Mouse (Mus musculus) WW6 (cell line): Measurements from ENCODE around the gene 1700012B07Rik.

Experiments used
- DNase-seq: peaks from one replicate; pipeline ENCODE4 v3.0.0-alpha.2; 2013; ENCODE audit warnings: low read depth, low spot score

1700012B07Rik gene

DNA sequence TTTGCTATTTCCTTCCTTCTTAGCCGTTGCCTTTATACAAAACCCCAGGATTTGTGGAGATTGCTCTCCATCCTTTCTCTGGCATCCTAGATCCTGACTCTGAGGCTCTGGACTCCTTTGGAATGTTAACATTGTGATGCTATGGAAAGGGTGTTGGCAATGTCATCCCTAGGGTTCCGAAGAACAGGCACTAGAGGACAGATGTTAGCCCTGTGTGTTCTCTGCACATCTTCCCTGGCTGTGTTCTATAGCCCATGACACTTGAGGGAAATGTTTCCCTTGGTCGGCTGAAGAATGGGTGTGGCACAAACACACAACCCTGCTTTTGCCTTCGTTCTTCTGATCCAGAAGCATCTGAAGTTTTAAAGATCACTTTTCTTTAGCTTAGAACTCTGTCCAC lies at the start of gene 1700012B07Rik:
Gene 1700012B07Rik (minus strand): TSS at position 101 of the 400 bp plus-strand sequence.
- no peak for DNase-seq

DNA sequence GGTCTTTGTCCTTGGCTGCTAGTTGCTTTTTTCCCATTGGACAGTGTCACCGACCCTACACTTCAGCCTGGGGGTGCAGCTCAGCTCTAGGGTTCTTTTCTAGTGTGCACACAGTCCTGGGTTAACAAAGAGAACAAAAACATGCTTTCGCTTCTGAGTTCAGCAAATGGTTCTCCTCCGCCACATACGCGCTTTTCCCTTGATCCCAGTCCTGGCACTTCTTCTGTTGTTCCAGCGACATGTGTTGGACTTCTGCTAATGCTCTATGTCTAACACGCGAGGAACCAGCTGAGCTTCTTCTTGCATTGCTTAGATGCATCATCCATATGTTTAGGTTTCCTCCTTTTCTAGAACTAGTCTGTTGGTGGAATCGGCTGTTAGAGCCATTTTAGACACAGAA lies 48.9 kb upstream of the 1700012B07Rik start:
- DNase-seq, result no peak

DNA sequence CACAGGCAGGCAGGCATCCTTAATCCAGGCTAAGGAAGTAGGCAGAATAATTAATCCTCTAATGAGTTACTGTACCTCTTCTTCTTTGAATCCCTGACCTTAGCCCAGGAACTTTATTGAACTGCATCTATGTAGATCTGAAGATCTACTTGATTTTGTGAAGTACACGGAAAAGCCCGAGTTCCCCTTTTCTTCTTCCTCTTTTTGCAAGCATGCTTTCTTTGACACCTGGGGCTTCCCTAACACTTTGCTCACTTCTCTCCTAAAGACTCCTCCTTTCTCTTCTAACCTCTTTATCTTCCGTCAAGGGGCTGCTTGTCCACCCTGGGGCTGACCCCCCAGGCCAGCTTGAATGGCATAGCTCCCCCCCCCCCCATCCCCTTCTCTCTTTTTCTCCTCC lies 48.0 kb upstream of the 1700012B07Rik start:
- DNase-seq, result no peak

DNA sequence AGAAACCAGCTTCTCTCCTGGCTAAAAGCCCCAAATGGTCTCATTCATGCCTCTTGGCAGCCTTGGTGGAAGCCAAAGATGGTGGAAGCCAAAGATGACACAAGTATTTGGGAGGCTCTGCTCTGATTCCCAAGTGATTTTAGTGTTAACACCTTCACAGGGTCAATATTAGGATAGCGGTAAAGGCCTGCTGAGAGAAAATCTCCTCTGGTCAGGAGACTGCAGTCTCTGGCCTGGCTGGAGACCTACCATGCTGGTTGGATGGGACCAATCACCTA lies 47.6 kb upstream of the 1700012B07Rik start:
- DNase-seq, result no peak

DNA sequence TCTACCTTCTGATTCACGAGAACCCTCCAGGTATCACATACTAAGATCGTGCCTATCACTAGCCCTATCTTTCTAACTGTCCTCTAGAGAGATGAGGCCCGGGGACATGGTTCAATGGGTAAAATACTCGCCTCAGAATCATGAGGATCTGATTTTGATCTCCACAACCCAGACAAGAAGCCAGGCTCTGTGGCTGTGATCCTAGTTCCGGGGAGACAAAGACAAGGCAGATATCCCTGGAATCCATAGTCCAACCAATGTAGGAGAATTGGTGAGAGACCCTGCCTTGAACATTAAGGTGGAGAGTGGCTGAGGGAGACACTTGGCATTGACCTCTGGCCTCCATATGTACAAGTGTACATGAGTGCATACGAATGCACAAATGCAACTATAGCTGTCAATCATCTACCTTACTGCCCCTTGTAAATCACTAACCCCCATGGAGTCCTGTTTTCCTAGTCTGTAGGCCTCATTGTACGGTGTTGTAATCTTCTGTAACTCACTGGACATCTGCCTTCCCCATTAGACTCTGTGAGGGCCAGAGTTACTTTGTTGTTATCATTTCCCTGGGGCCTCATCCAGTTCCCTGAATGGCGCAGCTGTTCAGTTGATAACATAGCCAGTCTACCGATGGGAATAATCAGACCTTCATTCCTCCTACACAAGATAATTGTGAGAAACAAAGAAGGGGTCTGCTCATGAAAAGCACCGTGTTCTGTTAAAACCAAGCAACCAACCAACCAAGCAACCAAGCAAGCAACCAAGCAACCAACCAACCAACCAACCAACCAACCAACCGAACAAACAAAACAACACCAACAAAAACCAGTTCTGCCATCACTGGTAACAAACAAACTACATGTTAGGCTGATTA lies 47.0 kb upstream of the 1700012B07Rik start:
- no peak for DNase-seq

DNA sequence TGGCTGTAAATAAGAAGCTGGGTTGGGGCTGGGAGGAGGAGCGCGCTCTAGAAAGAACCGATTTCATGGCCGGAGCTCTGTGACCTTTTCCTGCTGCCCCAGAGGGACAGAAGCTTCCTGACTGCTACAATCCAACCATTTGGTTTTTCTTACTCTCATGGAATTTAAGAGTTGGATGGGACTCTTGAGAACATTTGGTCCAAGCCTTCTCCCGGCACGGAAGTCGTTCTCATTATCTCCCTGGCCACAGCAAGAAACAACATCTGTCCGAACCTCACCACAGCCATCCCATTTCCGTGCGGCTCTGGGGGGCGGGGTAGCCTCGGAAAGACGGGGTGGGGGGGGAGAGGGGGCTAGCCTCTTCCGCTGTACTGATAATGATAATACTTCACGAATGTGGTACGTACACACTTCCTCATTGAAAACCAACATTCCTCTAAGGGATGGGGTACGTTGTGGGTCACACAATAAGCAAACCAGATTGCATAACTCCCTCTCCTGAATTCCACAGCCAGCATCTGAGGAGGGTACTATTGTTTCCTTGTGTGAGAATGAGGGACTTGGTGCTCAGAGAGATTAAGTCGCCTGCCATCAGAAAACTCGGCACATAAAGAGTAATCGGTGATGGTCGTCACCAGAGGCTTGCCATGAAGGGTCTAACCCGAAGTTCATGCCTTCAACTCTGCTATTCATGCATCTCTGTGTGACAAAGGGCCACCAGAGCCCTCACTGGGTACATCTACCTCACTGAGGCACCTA lies 46.2 kb upstream of the 1700012B07Rik start:
- DNase-seq, result no peak

DNA sequence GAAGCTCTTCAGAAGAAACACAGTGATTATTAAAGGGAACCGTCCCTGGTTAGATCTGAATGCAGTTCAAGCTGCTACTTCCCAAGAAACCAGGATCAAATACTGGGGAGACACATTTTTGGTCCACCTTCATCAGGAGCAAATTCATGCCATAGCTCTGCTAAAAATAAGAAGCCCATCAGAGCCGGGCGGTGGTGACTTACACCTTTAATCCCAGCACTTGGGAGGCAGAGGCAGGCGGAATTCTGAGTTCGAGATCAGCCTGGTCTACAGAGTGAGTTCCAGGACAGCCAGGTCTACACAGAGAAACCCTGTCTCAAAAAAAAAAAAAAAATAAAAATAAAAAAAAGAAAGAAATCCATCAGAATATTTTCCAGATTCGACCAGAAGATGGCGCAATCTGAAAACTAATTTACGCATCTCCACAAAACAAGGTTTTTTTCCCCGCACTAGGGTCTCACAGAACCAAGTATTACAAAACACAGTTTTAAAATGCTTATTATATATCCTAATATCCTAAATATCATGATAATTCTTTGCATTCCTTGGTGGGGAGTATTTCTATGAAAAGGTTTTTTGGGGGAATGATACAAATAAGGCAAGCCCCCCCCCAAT lies 45.4 kb upstream of the 1700012B07Rik start:
- DNase-seq, result no peak

DNA sequence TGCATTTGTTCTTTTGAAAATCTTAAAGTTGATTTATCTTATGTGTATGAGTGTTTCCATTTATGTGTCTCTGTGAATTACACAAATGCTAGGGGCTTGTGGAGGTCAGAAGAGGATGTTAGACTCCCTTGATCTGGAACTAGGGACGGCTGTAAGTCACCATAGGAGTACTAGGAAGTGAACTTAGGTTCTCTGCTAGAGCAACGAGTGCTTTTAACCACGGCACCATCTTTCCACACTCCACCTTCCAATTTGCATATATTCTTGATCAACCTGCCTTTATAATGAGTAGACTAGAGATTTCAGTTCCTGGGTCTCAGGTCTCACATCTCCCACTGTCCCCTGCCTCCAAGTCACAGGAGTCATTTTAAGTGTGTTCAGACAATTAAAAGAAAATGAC lies 44.8 kb upstream of the 1700012B07Rik start:
- DNase-seq, result no peak

DNA sequence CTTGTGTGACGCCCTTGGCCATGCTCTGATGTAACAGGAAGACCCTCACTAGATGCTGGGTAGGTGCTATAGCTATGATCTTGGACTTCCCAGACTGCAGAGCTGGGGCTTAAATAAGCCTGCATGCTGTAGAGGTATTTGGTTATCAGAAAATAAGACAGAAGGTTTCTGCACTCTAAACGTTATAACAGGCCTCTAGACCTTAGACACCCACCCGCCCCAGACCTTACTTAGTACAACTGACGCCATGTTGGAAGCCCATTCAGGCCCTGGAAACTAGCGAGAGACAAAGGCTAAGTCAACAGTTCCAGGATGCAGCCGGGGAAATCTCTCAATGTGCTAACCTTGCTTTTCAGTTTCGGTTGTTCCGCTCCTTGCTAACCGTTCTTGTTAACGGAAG lies 44.2 kb upstream of the 1700012B07Rik start:
- no peak for DNase-seq

DNA sequence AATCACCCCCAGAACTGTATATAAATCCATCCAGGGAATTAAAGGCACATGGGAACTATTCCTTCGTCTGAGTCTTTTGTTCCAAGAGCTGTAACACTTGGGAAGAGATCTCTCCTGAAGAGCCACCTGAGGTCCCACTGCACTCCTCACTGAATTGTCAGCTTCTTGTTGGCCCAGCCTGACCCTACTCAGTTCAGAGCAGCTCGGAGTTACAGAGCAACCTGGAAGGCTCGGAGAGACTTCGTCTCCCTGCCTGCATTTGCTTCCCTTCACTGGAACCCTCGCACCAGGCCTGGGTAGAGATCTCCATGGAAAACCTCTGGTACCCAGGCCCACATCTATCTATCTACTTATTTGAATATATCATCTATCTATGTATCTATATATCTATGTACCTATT lies 40.0 kb upstream of the 1700012B07Rik start:
- no peak for DNase-seq

DNA sequence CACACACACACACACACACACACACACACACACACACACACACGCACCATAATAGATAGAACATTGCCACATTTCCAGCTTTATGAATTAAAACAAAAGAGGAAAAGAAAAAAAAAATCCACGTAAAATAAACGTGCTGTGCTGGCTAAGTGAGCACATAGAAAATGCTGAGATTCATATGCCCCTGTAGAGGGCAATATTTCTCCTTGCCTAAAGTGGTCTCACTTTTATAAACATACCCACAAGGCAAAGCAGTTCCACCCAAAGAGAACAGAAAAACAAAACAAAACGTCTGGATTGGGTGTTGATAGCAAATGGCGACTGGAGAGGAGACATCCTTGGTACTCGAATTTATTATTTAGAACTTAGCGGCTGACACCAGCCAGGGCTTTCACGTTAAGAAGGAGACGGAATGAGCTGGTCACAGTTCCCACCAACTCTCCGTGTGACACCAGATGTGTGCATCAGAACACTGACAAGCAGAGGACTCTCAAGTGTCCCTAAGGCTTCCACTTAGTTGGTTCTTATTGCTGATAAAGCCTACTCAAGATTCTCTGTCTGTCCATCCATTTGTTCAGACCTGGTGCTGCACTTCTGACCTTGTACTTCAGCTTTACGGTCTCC lies 38.8 kb upstream of the 1700012B07Rik start:
- DNase-seq, result no peak

DNA sequence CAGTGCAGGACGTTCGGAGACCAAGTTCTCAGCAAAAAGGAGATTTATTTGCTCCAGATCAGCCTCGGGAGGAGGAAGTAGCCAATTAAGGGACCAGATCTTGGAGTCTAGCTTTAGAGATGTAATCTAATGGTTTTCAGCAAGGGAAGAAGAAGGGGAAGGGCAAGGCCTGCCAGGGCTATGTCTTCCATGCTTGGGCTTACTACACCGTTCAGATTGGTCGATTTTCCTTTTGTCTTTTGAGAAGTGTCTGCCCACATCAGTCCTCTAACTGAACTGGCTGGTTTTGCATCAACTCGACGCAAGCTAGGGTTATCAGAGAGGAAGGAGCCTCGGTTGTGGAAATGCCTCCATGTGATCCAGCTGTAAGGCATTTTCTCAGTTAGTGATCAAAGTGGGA lies 37.7 kb upstream of the 1700012B07Rik start:
- DNase-seq, result no peak

DNA sequence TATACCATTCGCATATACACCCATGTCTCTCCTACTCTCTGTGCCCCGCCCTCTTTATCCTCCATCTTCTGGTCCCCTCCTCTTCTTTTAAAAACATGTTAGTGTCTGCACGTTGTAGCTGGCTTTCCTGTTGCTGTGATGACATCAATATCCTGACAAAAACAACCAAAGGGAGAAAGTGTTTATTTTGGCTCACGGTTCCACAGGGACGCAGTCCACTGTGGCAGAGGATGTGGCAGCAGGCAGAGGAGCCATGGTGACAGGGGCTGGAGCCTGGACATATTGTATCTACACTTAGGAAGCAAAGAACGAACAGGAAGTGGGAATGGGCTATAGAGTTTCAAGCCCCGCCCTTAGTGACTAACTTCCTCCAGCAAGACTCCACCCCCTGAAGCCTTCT lies 36.1 kb upstream of the 1700012B07Rik start:
- DNase-seq, result no peak

DNA sequence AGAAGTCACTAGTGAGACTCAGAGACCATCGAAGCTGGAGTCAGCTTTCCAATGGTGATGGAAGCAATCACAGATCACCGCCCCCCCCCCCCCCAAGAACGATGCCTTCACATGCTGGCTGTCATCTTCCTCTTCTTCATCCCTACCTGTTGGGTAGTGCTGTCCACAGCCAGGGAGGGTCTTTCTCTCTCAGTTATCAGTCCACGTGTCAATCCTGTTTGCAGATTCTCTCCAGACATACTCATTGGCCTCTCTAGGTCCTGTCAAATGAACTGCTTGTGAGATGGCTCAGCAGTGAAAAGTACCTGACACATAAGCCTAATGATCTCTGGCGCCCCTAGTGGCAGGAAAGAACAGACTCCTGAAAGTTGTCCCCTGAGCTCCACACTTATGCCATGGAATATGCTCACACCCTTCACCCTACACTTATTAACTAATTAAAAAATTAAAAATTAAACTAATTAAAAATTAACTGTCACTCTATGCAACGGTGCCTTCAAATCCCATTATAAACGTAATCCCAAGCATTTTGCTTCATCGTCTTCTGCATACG lies 35.4 kb upstream of the 1700012B07Rik start:
- DNase-seq, result no peak

DNA sequence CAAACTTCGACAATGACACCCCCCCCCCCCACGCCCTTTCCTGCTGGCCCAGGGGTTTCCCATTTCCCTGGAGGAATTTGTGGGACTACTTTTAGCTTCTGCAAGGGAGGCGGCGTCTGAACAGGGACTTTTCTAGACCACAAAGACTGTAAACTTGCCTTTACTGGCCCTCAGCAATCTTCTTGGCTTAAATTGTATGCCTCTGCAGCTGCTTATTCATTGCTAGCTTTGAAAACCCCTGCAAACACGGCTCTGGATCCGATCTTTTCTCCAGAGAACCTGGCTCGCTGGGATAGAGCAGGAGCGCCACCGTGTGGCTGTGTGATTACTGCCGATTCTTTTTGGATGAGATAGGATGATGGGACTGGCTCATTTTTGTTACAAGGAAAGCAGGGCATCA lies 32.7 kb upstream of the 1700012B07Rik start:
- DNase-seq, result peak; percentile 61

DNA sequence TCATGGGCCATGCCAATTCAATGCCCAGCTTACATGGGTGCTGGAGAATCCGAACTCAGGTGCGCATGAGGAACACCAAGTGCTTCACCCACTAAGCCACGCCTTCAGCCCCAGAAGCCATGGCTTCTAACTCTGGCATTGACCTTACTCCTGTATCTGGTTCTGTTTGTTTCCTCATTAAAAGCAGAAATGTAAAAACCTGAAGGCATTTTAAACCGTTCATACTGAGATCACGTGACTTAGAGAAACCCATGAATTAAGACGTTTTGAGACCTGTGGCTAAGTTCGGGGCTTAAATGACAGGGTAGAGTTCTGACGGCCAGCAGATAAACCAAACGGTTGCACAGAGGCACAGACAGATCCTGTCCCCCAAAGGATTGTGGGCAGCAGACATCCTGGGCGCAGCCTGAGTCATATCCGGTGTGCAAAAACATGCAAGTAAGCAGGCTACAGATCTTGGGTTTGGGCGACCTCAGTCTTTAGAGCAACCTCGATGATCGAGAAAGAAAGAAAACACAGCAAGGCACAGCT lies 32.2 kb upstream of the 1700012B07Rik start:
- DNase-seq, result no peak

DNA sequence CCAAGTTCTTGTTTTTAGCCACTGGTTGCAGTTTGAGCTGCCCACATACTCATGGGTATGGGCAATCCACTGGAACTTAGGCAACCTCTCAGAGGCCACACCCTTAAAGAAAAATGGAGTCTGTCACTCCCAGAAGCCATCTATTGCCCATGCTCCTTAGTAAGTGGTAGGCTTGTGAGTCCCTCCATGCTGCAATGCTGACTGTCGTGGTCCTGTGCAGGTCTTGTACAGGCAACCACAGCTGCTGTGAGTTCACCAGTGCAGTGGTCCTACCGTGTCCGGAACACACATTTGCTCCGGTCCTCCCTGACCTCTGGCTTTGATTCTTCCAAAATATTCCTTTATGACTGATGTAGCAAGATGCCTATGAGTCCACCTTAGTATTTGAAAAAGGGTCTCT lies 31.6 kb upstream of the 1700012B07Rik start:
- DNase-seq, result no peak

DNA sequence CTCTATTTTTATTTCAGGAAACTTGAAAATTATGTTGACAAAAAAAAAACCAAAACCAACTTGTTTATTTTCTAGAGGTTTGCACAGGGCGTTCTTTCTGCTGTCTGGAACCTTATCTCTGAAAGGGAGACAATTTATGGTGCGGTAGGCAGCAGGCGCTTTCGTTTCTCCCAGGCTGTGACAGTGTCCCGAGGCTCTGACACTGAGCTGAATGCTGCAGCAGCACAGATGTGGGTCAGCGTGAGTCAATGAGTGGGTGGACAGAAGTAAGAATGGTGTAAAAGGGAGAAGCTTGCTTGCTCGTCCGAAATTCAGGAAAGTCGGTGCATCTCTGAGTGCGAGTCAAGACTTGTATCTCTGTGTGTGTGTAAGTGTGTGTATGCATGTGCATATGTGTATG lies 29.2 kb upstream of the 1700012B07Rik start:
- no peak for DNase-seq

DNA sequence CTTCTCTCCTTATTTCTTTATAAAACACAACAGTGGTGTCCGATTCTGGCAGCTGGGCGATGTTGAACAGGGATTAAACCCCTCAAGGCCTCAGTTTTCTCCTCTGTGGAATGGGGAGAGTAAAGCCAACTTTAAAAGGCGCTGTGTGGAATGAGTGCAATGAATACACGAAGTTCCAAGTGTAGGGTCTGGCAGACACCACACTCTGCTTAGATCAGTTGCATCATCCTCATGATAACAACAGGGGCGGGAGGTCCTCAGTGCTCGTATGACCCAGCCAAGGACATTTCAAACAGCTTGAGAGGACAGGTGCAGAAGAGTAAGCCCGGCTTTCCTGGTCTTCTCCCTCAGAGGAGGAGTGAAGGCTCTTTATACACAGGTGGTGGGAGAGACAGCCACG lies 26.2 kb upstream of the 1700012B07Rik start:
- no peak for DNase-seq

DNA sequence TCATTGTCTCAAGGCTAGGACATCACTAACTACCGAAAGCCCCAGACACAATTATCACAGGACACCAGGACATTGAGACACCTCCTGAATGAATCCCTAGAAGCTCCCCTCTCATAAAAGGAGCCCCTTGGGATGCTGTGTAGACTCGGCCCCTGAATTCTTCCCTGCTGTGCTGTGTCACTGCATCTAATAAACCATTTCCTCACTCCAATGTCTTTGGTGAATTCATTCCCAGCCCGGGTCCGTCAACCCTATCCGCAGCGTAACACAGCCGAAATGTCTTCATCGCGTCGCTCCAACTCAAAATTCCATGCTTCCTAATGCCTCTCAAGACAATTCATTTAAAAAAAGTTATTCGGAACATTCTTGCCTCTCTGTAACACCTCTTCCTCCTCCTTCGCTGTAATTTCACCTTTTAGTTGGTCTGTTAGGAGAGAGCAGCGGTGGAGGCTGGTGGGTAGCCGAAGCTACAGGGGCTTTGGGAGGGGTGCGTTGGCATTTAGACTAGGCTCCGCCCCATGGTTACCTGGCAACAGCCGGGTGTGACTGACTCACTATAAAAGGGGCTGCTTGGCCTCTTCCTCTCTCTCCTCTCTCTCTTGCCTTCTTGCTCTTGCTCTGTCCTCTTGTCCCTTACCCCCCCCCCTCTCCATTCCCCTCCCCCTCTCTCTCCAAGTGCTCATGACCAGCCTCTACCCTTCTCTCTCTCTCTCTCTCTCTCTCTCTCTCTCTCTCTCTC lies 25.6 kb upstream of the 1700012B07Rik start:
- no peak for DNase-seq

DNA sequence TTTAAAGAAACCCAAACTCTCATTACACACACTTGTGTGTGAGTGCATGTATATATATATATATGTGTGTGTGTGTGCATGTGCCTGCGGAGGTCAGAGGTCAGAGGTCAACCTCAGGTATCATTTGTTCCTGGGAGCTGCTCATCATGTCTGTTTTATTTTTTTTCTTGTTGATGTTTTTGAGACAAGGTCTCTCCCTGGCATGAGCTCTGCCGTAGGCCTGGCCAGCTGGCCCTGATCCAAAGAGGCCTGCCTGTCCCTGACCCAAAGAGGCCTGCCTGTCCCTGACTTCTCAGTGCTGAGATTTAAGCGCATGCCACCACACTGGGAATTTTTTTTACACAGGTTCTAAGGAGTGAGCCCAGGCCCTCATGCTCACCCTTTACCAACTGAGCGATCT lies 24.1 kb upstream of the 1700012B07Rik start:
- DNase-seq, result no peak
